Mouse (Mus musculus): ENCODE data around the gene Sort1. TPM values are rescaled to one million over a fixed set of nuclear protein-coding genes. Genes with fewer than 3 reads are reported as not detected.
A peak's percentile ranks its signal among the peaks of the same experiment; 100 is the strongest.

Sort1 gene
- polyA plus RNA-seq, 1 experiment from 2014 or later, result 13.7 TPM

- WGBS, result under 1% methylated on average over 44 of the region's 44 CpGs
- peak within 1 kb of the TSS; percentile 67 for H3K4me3 ChIP-seq (ENCODE audit: low read length)
- H3K27me3 ChIP-seq (ENCODE audit: control insufficient read depth, insufficient read depth, low read depth, low read length), result no peaks in the 10 kb centered on the region
- H3K36me3 ChIP-seq (ENCODE audit: control insufficient read depth, insufficient read depth, low read length), result no peaks in the 10 kb centered on the region
- peak; percentile 93 for ATAC-seq (ENCODE audit: low read depth)
- peak within 1 kb of the TSS; percentile 62; the same call in 1 of the 2 replicates for H3K27ac ChIP-seq (ENCODE audit: low read length)
- peaks cover 26% of the 10 kb centered on the region for H3K4me1 ChIP-seq (replicated peaks; ENCODE audit: control insufficient read depth, insufficient read depth, low read length)
- no peaks in the 10 kb centered on the region for H3K9me3 ChIP-seq (ENCODE audit: control insufficient read depth, low read length)
- peak within 1 kb of the TSS; percentile 69 for H3K9ac ChIP-seq (ENCODE audit: low read length)
- peak within 1 kb of the TSS; percentile 75 for H3K4me2 ChIP-seq (ENCODE audit: low read depth, low read length)
These were observed 99.8 kb downstream of the Sort1 start, which contains the start of gene Psrc1 for GRCm38 (mm10) chr3:108383485-108384354. Psrc1 (plus strand) TSS chr3:108383839.

- Histone ChIP-seq H3K27ac (ENCODE audit: low read length) (0 out of 2 replicates have a peak overlapping the region, but pooled peaks have one; percentile 62), H3K9ac (ENCODE audit: low read length) (peak overlapping the region; percentile 66), H3K4me1 (replicated peaks; ENCODE audit: control insufficient read depth, insufficient read depth, low read length) (peaks cover 27% of the 10 kb centered on the region), H3K9me3 (ENCODE audit: control insufficient read depth, low read length) (no peaks in the 10 kb centered on the region), H3K4me2 (ENCODE audit: low read depth, low read length) (peak overlapping the region; percentile 75), H3K4me3 (ENCODE audit: low read length) (peak overlapping the region; percentile 67), H3K27me3 (ENCODE audit: control insufficient read depth, insufficient read depth, low read depth, low read length) (no peaks in the 10 kb centered on the region), H3K36me3 (ENCODE audit: control insufficient read depth, insufficient read depth, low read length) (no peaks in the 10 kb centered on the region)
- 19% methylated on average over 2 of the region's 2 CpGs for WGBS
- no peak for ATAC-seq (ENCODE audit: low read depth)
These were observed 100.5 kb downstream of the Sort1 start for GRCm38 (mm10) chr3:108384425-108384824.

- H3K4me3 ChIP-seq (ENCODE audit: low read length), result no peak overlapping the region
- peaks cover 27% of the 10 kb centered on the region for H3K4me1 ChIP-seq (replicated peaks; ENCODE audit: control insufficient read depth, insufficient read depth, low read length)
- H3K27me3 ChIP-seq (ENCODE audit: control insufficient read depth, insufficient read depth, low read depth, low read length), result no peaks in the 10 kb centered on the region
- no peak overlapping the region for H3K4me2 ChIP-seq (ENCODE audit: low read depth, low read length)
- no peaks in the 10 kb centered on the region for H3K36me3 ChIP-seq (ENCODE audit: control insufficient read depth, insufficient read depth, low read length)
- no peak for ATAC-seq (ENCODE audit: low read depth)
- H3K27ac ChIP-seq (ENCODE audit: low read length), result no peak overlapping the region
- H3K9me3 ChIP-seq (ENCODE audit: control insufficient read depth, low read length), result no peaks in the 10 kb centered on the region
- WGBS, result 71% methylated on average over 10 of the region's 10 CpGs
- no peak overlapping the region for H3K9ac ChIP-seq (ENCODE audit: low read length)
These were observed 102.3 kb downstream of the Sort1 start for GRCm38 (mm10) chr3:108386186-108386585.

GRCm38 (mm10) chr3:108389111-108389545 is 105.2 kb downstream of the Sort1 start:
- WGBS, result under 1% methylated on average over 5 of the region's 5 CpGs
- no peaks in the 10 kb centered on the region for H3K27me3 ChIP-seq (ENCODE audit: control insufficient read depth, insufficient read depth, low read depth, low read length)
- H3K9me3 ChIP-seq (ENCODE audit: control insufficient read depth, low read length), result no peaks in the 10 kb centered on the region
- H3K4me2 ChIP-seq (ENCODE audit: low read depth, low read length), result peak overlapping the region; percentile 4; the same call in 1 of the 2 replicates
- peak; percentile 84 for ATAC-seq (ENCODE audit: low read depth)
- no peak overlapping the region for H3K4me3 ChIP-seq (ENCODE audit: low read length)
- H3K4me1 ChIP-seq (replicated peaks; ENCODE audit: control insufficient read depth, insufficient read depth, low read length), result peaks cover 22% of the 10 kb centered on the region
- peak overlapping the region; percentile 72 for H3K27ac ChIP-seq (ENCODE audit: low read length)
- no peak overlapping the region for H3K9ac ChIP-seq (ENCODE audit: low read length)
- no peaks in the 10 kb centered on the region for H3K36me3 ChIP-seq (ENCODE audit: control insufficient read depth, insufficient read depth, low read length)

- Histone ChIP-seq H3K36me3 (ENCODE audit: control insufficient read depth, insufficient read depth, low read length) (peaks cover 5% of the 10 kb centered on the region; the same call in 1 of the 2 replicates), H3K4me2 (ENCODE audit: low read depth, low read length) (peak overlapping the region; percentile 36), H3K9me3 (ENCODE audit: control insufficient read depth, low read length) (no peaks in the 10 kb centered on the region), H3K4me1 (replicated peaks; ENCODE audit: control insufficient read depth, insufficient read depth, low read length) (peaks cover 10% of the 10 kb centered on the region; the same call in 1 of the 2 replicates), H3K4me3 (ENCODE audit: low read length) (no peak overlapping the region), H3K27me3 (ENCODE audit: control insufficient read depth, insufficient read depth, low read depth, low read length) (no peaks in the 10 kb centered on the region), H3K27ac (ENCODE audit: low read length) (no peak overlapping the region), H3K9ac (ENCODE audit: low read length) (peak overlapping the region; percentile 22; the same call in 1 of the 2 replicates)
- 17% methylated on average over 10 of the region's 10 CpGs for WGBS
- no peak for ATAC-seq (ENCODE audit: low read depth)
These were observed 108.4 kb downstream of the Sort1 start for GRCm38 (mm10) chr3:108392299-108392698.

GRCm38 (mm10) chr3:108392793-108393192 is 108.9 kb downstream of the Sort1 start:
- Histone ChIP-seq H3K27me3 (ENCODE audit: control insufficient read depth, insufficient read depth, low read depth, low read length) (no peaks in the 10 kb centered on the region), H3K27ac (ENCODE audit: low read length) (no peak overlapping the region), H3K4me3 (ENCODE audit: low read length) (no peak overlapping the region), H3K4me1 (replicated peaks; ENCODE audit: control insufficient read depth, insufficient read depth, low read length) (peaks cover 10% of the 10 kb centered on the region; the same call in 1 of the 2 replicates), H3K9ac (ENCODE audit: low read length) (no peak overlapping the region; the same call in 1 of the 2 replicates), H3K4me2 (ENCODE audit: low read depth, low read length) (peak overlapping the region; percentile 36; the same call in 1 of the 2 replicates), H3K36me3 (ENCODE audit: control insufficient read depth, insufficient read depth, low read length) (peaks cover 5% of the 10 kb centered on the region; the same call in 1 of the 2 replicates), H3K9me3 (ENCODE audit: control insufficient read depth, low read length) (no peaks in the 10 kb centered on the region)
- no peak for ATAC-seq (ENCODE audit: low read depth)
- WGBS, result 59% methylated on average over 15 of the region's 15 CpGs

GRCm38 (mm10) chr3:108398281-108398680 is 114.4 kb downstream of the Sort1 start:
- Histone ChIP-seq H3K27ac (ENCODE audit: low read length) (no peak overlapping the region), H3K4me1 (replicated peaks; ENCODE audit: control insufficient read depth, insufficient read depth, low read length) (peaks cover 7% of the 10 kb centered on the region; the same call in 1 of the 2 replicates), H3K9me3 (ENCODE audit: control insufficient read depth, low read length) (no peaks in the 10 kb centered on the region), H3K27me3 (ENCODE audit: control insufficient read depth, insufficient read depth, low read depth, low read length) (no peaks in the 10 kb centered on the region), H3K4me3 (ENCODE audit: low read length) (no peak overlapping the region), H3K4me2 (ENCODE audit: low read depth, low read length) (no peak overlapping the region), H3K36me3 (ENCODE audit: control insufficient read depth, insufficient read depth, low read length) (peaks cover 5% of the 10 kb centered on the region; the same call in 1 of the 2 replicates), H3K9ac (ENCODE audit: low read length) (no peak overlapping the region)
- 79% methylated on average over 9 of the region's 9 CpGs for WGBS
- no peak for ATAC-seq (ENCODE audit: low read depth)

GRCm38 (mm10) chr3:108400442-108400841 is 116.6 kb downstream of the Sort1 start:
- Histone ChIP-seq H3K9me3 (ENCODE audit: control insufficient read depth, low read length) (no peaks in the 10 kb centered on the region), H3K27ac (ENCODE audit: low read length) (no peak overlapping the region), H3K9ac (ENCODE audit: low read length) (no peak overlapping the region), H3K36me3 (ENCODE audit: control insufficient read depth, insufficient read depth, low read length) (peaks cover 5% of the 10 kb centered on the region; the same call in 1 of the 2 replicates), H3K4me1 (replicated peaks; ENCODE audit: control insufficient read depth, insufficient read depth, low read length) (peaks cover 7% of the 10 kb centered on the region; the same call in 1 of the 2 replicates), H3K4me3 (ENCODE audit: low read length) (no peak overlapping the region), H3K4me2 (ENCODE audit: low read depth, low read length) (no peak overlapping the region), H3K27me3 (ENCODE audit: control insufficient read depth, insufficient read depth, low read depth, low read length) (no peaks in the 10 kb centered on the region)
- WGBS, result 80% methylated on average over 5 of the region's 5 CpGs
- no peak for ATAC-seq (ENCODE audit: low read depth)

Data from lung, embryonic 16.5 days (tissue).